Mouse (Mus musculus): ENCODE data around the gene Kank1.

DNA sequence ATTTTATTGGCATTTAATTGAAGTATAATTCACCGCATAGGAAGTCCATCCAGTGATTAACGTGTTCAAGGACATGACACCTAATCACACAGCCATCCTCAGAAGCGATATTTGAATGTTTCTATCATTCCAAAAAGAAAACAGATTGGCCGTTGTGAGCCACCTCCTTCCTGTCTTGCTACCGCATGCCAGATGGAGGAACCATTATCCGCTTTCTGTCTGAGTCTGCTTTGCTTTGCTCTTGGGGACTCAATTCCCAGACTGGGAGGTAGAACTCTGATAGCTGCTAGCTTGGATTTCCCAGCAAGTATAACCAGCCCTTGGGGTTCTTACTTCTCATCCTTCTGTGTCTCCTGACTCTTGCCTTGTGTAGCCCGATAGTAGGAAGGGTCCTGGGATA, 125.2 kb downstream of the Kank1 start:
- TF ChIP-seq GATA1 (IDR thresholded peaks at IDR 0.05; ENCODE audit: low read length) (no peak), TAL1 (IDR thresholded peaks at IDR 0.05; ENCODE audit: low read length) (no peak)
